Mouse (Mus musculus): ENCODE data around the gene Mylk3.

DNA sequence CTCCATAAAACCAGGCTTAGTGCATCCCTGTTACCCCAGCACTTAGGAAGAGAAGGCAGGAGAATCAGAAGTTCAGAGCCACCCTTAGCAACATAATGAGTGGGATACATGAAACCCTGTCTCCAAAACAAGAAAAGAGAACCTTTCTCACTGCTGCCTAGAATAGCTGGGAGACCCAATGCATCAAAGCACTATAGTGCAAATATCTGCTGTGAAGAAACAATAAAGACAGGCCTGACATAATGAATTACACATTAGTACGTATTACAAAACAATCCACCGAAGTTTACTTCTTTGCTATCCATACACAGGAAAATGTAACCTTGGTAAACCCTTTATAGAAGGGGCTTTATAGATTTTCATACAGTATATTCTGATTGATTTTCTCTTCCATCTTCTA, 77.6 kb downstream of the Mylk3 start:
- no peak for TF ChIP-seq CTCF (IDR thresholded peaks at IDR 0.05; ENCODE audit: low read depth, low read length)
- no peak for TF ChIP-seq TAL1 (conservative IDR thresholded peaks at IDR 0.05; ENCODE audit: low read depth, low read length)

All from G1E (cell line).